Mouse (Mus musculus): ENCODE results near the gene Upk3b.

- TF ChIP-seq CTCF (IDR thresholded peaks at IDR 0.05; ENCODE audit: low read depth) (no peak), EP300 (IDR thresholded peaks at IDR 0.05; ENCODE audit: low read depth) (no peak)
Observed at GRCm38 (mm10) chr5:136051231-136052085, 13.2 kb downstream of the Upk3b start.
